Mouse (Mus musculus) cerebellum, adult 2 months (tissue): Measurements from ENCODE around the gene Trim71. TPM values are rescaled to one million over a fixed set of nuclear protein-coding genes. Genes with fewer than 3 reads are reported as not detected.

Source experiments
- DNase-seq, 2 experiments: peaks; one replicate each; pipeline ENCODE4 v3.0.0; 2021
- H3K27ac ChIP-seq: fragments of 200-500 bp; 2 replicates; pipeline ENCODE4 v1.5.1; 2012; ENCODE audit warnings: low read length, control low read depth, inconsistent platforms; ENCODE audit not compliant: insufficient read depth
- H3K27me3 ChIP-seq: fragments of 200-500 bp; 2 replicates; pipeline ENCODE4 v1.6.1; 2012; ENCODE audit warnings: inconsistent platforms, mild to moderate bottlenecking, low read length, moderate library complexity; ENCODE audit not compliant: control insufficient read depth, insufficient read depth
- H3K4me1 ChIP-seq: fragments of 200-500 bp; 2 replicates; pipeline ENCODE4 v1.6.1; 2011; ENCODE audit warnings: low read length; ENCODE audit not compliant: control insufficient read depth, insufficient read depth
- H3K4me3 ChIP-seq: fragments of 200-500 bp; replicated peaks from 2 replicates; pipeline ENCODE3; 2011; ENCODE audit warnings: mild to moderate bottlenecking, low read depth, low read length, control low read depth; ENCODE audit not compliant: insufficient read depth
- CTCF ChIP-seq: fragments of 200-500 bp; IDR thresholded peaks from 2 replicates; pipeline ENCODE4 v1.5.1; 2011; ENCODE audit warnings: low read depth, mild to moderate bottlenecking, control low read depth, low read length, moderate library complexity, borderline replicate concordance; ENCODE audit not compliant: insufficient read depth
- POLR2A ChIP-seq: fragments of 200-500 bp; IDR thresholded peaks from 2 replicates; pipeline ENCODE4 v1.6.1; 2011; ENCODE audit warnings: low read length, control low read depth, borderline replicate concordance; ENCODE audit not compliant: insufficient read depth
- WGBS: fragments of 180-500 bp; shearing (Covaris S2); methylation state at CpG from one replicate; pipeline ENCODE4 v1.1.7; 2018; 5-methylcytosine and 5-hydroxymethylcytosine counted together
- polyA plus RNA-seq: library from polyadenylated mRNA; depleted of rRNA; stranded (reverse); fragments of >200 nt; gene quantifications from 2 replicates; pipeline ENCODE4 v1.2.3, GENCODE M21; 2012

Gene Trim71
- polyA plus RNA-seq, 1 experiment, result 0.03 TPM

- H3K27ac ChIP-seq, result no peak overlapping the region
- H3K27me3 ChIP-seq, result no peaks in the 10 kb centered on the region; the same call in 1 of the 2 replicates
- 17% methylated on average over 17 of the region's 17 CpGs for WGBS
- H3K4me1 ChIP-seq, result 0 out of 2 replicates have a peak, but pooled peaks cover 7% of the 10 kb centered on the region
- no peak for TF ChIP-seq CTCF
- no peak for TF ChIP-seq POLR2A
- peak; percentile 20 to 36 for DNase-seq
- no peak overlapping the region for H3K4me3 ChIP-seq
Measured at GRCm38 (mm10) chr9:114543882-114544753, 20.1 kb downstream of the Trim71 start.

GRCm38 (mm10) chr9:114541279-114541741, 22.9 kb downstream of the Trim71 start:
- Histone ChIP-seq H3K4me3 (no peak overlapping the region), H3K27me3 (no peaks in the 10 kb centered on the region; the same call in 1 of the 2 replicates), H3K4me1 (0 out of 2 replicates have a peak, but pooled peaks cover 7% of the 10 kb centered on the region), H3K27ac (no peak overlapping the region)
- TF ChIP-seq POLR2A, result no peak
- 79% methylated on average over 1 of the region's 1 CpGs for WGBS
- no peak for DNase-seq

- 58% methylated on average over 7 of the region's 7 CpGs for WGBS
- no peak overlapping the region for H3K4me3 ChIP-seq
- no peaks in the 10 kb centered on the region; the same call in 1 of the 2 replicates for H3K27me3 ChIP-seq
- no peak for TF ChIP-seq POLR2A
- TF ChIP-seq CTCF, result no peak
- H3K27ac ChIP-seq, result no peak overlapping the region
- no peak for DNase-seq
- 0 out of 2 replicates have a peak, but pooled peaks cover 2% of the 10 kb centered on the region for H3K4me1 ChIP-seq
Measured at GRCm38 (mm10) chr9:114538996-114539563, 25.1 kb downstream of the Trim71 start.

GRCm38 (mm10) chr9:114536628-114537027, 27.5 kb downstream of the Trim71 start:
- no peaks in the 10 kb centered on the region for H3K4me1 ChIP-seq
- H3K27ac ChIP-seq, result no peak overlapping the region
- H3K4me3 ChIP-seq, result no peak overlapping the region
- WGBS, result 67% methylated on average over 2 of the region's 2 CpGs
- TF ChIP-seq POLR2A (no peak), CTCF (no peak)
- H3K27me3 ChIP-seq, result no peaks in the 10 kb centered on the region; the same call in 1 of the 2 replicates
- DNase-seq, result no peak

GRCm38 (mm10) chr9:114534747-114535517, 29.2 kb downstream of the Trim71 start:
- DNase-seq, result no peak
- Histone ChIP-seq H3K4me3 (no peak overlapping the region), H3K4me1 (no peaks in the 10 kb centered on the region), H3K27ac (no peak overlapping the region), H3K27me3 (no peaks in the 10 kb centered on the region; the same call in 1 of the 2 replicates)
- 82% methylated on average over 9 of the region's 9 CpGs for WGBS
- TF ChIP-seq CTCF (no peak), POLR2A (no peak)

- TF ChIP-seq POLR2A (no peak), CTCF (no peak)
- WGBS, result 89% methylated on average over 4 of the region's 4 CpGs
- DNase-seq, result no peak
- Histone ChIP-seq H3K27ac (no peak overlapping the region), H3K27me3 (no peaks in the 10 kb centered on the region; the same call in 1 of the 2 replicates), H3K4me1 (no peaks in the 10 kb centered on the region), H3K4me3 (no peak overlapping the region)
Measured at GRCm38 (mm10) chr9:114533848-114534247, 30.3 kb downstream of the Trim71 start.

GRCm38 (mm10) chr9:114531276-114531675, 32.9 kb downstream of the Trim71 start:
- WGBS, result 40% methylated on average over 11 of the region's 11 CpGs
- DNase-seq, result no peak
- Histone ChIP-seq H3K4me3 (no peak overlapping the region), H3K27me3 (no peaks in the 10 kb centered on the region; the same call in 1 of the 2 replicates), H3K4me1 (no peaks in the 10 kb centered on the region), H3K27ac (no peak overlapping the region)
- TF ChIP-seq CTCF (no peak), POLR2A (no peak)
